Mouse (Mus musculus): ENCODE results near the gene Rtkn2. TPM values are rescaled to one million over a fixed set of nuclear protein-coding genes. Genes with fewer than 3 reads are reported as not detected.

The Rtkn2 gene
- total RNA-seq, 2 experiments from 2014 or later = 0.35 to 0.53 TPM

GRCm38 (mm10) chr10:67985100-67985499, 5.7 kb downstream of the Rtkn2 start:
- intact Hi-C loops (cut with DNase I) = loop anchor here (10.0 kb wide), 1 partner anchor 450 kb away; the partner anchor contains the start of gene Egr2
- DNase-seq = no peak

- DNase-seq = no peak
- intact Hi-C loops (cut with DNase I) = loop anchor here (5.0 kb wide), 1 partner anchor 92 kb away; no protein-coding TSS in a partner anchor
Measured at GRCm38 (mm10) chr10:67995356-67995755, 16.0 kb downstream of the Rtkn2 start.

GRCm38 (mm10) chr10:67996171-67996570, 16.8 kb downstream of the Rtkn2 start:
- intact Hi-C loops (cut with DNase I) = loop anchor here (1.0 to 5.0 kb wide), 2 partner anchors 91 to 151 kb away; no protein-coding TSS in a partner anchor
- DNase-seq = no peak

- peak; percentile 36 to 60 for DNase-seq
- intact Hi-C loops (cut with DNase I) = loop anchor here (2.0 to 5.0 kb wide), 2 partner anchors 89 to 283 kb away; no protein-coding TSS in a partner anchor
Measured at GRCm38 (mm10) chr10:67998116-67998635, 18.8 kb downstream of the Rtkn2 start.

GRCm38 (mm10) chr10:67999170-67999569, 19.8 kb downstream of the Rtkn2 start:
- intact Hi-C loops (cut with DNase I) = loop anchor here (2.0 to 5.0 kb wide), 2 partner anchors 88 to 282 kb away; no protein-coding TSS in a partner anchor
- no peak for DNase-seq

GRCm38 (mm10) chr10:68001456-68001855, 22.1 kb downstream of the Rtkn2 start:
- no peak for DNase-seq
- intact Hi-C loops (cut with DNase I) = no loop called here

GRCm38 (mm10) chr10:68003651-68004422, 24.5 kb downstream of the Rtkn2 start:
- no peak for DNase-seq
- intact Hi-C loops (cut with DNase I) = no loop called here

GRCm38 (mm10) chr10:68005404-68005803, 26.0 kb downstream of the Rtkn2 start:
- peak; percentile 36 to 37 for DNase-seq
- intact Hi-C loops (cut with DNase I) = no loop called here

GRCm38 (mm10) chr10:68006491-68006890, 27.1 kb downstream of the Rtkn2 start:
- intact Hi-C loops (cut with DNase I) = no loop called here
- DNase-seq = no peak

- intact Hi-C loops (cut with DNase I) = no loop called here
- DNase-seq = no peak
Measured at GRCm38 (mm10) chr10:68007103-68007502, 27.7 kb downstream of the Rtkn2 start.

GRCm38 (mm10) chr10:68008198-68008955, 29.0 kb downstream of the Rtkn2 start:
- DNase-seq = peak; percentile 21 to 42
- intact Hi-C loops (cut with DNase I) = no loop called here

GRCm38 (mm10) chr10:68009301-68009700, 29.9 kb downstream of the Rtkn2 start:
- intact Hi-C loops (cut with DNase I) = no loop called here
- DNase-seq = no peak

- DNase-seq = no peak
- intact Hi-C loops (cut with DNase I) = no loop called here
Measured at GRCm38 (mm10) chr10:68009867-68010266, 30.5 kb downstream of the Rtkn2 start.

GRCm38 (mm10) chr10:68013137-68013536, 33.8 kb downstream of the Rtkn2 start:
- peak; percentile 19 to 58 for DNase-seq
- intact Hi-C loops (cut with DNase I) = no loop called here

- intact Hi-C loops (cut with DNase I) = no loop called here
- no peak for DNase-seq
Measured at GRCm38 (mm10) chr10:68020755-68021154, 41.4 kb downstream of the Rtkn2 start.

- no peak for DNase-seq
- intact Hi-C loops (cut with DNase I) = no loop called here
Measured at GRCm38 (mm10) chr10:68025660-68026059, 46.3 kb downstream of the Rtkn2 start.

- intact Hi-C loops (cut with DNase I) = no loop called here
- no peak for DNase-seq
Measured at GRCm38 (mm10) chr10:68028327-68029080, 49.1 kb downstream of the Rtkn2 start.

- DNase-seq = no peak
- intact Hi-C loops (cut with DNase I) = no loop called here
Measured at GRCm38 (mm10) chr10:68029081-68029626, 49.8 kb downstream of the Rtkn2 start.

GRCm38 (mm10) chr10:68030027-68030426, 50.7 kb downstream of the Rtkn2 start:
- no peak for DNase-seq
- intact Hi-C loops (cut with DNase I) = no loop called here

- no peak for DNase-seq
- intact Hi-C loops (cut with DNase I) = no loop called here
Measured at GRCm38 (mm10) chr10:68035707-68036367, 56.5 kb downstream of the Rtkn2 start.

Data from heart, postnatal 36 days (tissue).